Mouse (Mus musculus) megakaryocyte, embryonic 14.5 days (primary cell): ENCODE measurements around the gene Arhgef26.

Experiments
- FLI1 ChIP-seq: IDR thresholded peaks from 2 replicates; pipeline ENCODE4 v1.6.1; 2012; ENCODE audit warnings: low read length, inconsistent platforms, mixed read lengths
- GATA1 ChIP-seq: IDR thresholded peaks from 3 replicates; pipeline ENCODE4 v1.6.1; 2012; ENCODE audit warnings: mixed read lengths, low read length, inconsistent platforms, borderline replicate concordance

DNA sequence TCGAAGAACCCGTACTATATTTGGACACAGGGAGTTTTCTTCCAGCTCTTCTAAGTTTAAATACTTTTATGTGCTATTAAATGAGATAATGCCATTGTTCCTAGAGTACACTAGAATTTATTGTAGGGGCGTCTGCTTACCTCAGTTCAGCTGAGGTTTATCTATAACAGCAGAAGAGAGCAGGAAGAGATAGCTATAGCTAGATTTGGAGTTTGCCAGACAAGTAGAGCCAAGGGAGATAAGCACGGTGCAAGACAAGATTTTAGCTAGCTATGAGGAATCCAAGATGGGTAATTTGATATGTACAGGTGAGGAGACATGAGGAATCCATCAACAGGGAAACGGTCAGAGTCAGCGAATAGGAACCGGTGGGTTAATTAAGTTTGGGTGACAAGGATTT lies 108.1 kb downstream of the Arhgef26 start:
- TF ChIP-seq GATA1 (no peak), FLI1 (no peak)
